Mouse (Mus musculus): ENCODE data around the gene Slc25a34. TPM values are rescaled to one million over a fixed set of nuclear protein-coding genes. Genes with fewer than 3 reads are reported as not detected.

The Slc25a34 gene
- polyA plus RNA-seq, 1 experiment from 2014 or later = 1.1 TPM

DNA sequence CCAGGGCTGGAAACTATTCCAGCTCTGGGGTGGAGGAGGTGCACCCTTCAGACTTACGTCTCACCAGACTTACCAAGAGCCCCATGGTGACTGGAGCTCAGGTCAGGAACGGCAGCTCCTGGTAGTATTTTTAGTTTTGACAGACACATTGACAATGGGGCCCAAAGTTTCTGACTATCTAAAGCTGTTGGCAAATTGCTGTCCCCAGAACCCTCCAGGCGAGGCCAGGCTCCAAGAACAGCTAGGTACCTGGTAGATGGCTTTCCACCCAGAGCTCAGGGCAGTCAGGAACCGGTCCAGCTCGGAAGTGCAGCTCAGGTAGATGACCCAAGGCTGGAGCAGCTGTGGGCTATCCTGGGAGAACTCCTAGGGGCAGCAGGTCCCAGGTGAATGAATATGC, 3.9 kb upstream of the Slc25a34 start:
- no peak overlapping the region for H3K4me2 ChIP-seq (replicated peaks; ENCODE audit: low read depth, low read length)
- DNase-seq (ENCODE audit: low spot score) (no peak), ATAC-seq (no peak)
- WGBS = 93% methylated on average over 5 of the region's 5 CpGs
- TF ChIP-seq EP300 (IDR thresholded peaks at IDR 0.05) (no peak), CTCF (IDR thresholded peaks at IDR 0.05) (no peak)
- no peak overlapping the region for H3K4me3 ChIP-seq (ENCODE audit: low read depth, low read length)
- no peak overlapping the region for H3K27ac ChIP-seq (ENCODE audit: low read length)
- no peaks in the 10 kb centered on the region for H3K4me1 ChIP-seq (ENCODE audit: insufficient read depth, low read depth, low read length)
- no peaks in the 10 kb centered on the region for H3K27me3 ChIP-seq (replicated peaks; ENCODE audit: insufficient read depth, low read length)
- no peaks in the 10 kb centered on the region for H3K9me3 ChIP-seq (ENCODE audit: low read length)
- H3K36me3 ChIP-seq (ENCODE audit: insufficient read depth, low read length) = peaks cover 45% of the 10 kb centered on the region
- H3K9ac ChIP-seq (replicated peaks; ENCODE audit: low read depth) = no peak overlapping the region

DNA sequence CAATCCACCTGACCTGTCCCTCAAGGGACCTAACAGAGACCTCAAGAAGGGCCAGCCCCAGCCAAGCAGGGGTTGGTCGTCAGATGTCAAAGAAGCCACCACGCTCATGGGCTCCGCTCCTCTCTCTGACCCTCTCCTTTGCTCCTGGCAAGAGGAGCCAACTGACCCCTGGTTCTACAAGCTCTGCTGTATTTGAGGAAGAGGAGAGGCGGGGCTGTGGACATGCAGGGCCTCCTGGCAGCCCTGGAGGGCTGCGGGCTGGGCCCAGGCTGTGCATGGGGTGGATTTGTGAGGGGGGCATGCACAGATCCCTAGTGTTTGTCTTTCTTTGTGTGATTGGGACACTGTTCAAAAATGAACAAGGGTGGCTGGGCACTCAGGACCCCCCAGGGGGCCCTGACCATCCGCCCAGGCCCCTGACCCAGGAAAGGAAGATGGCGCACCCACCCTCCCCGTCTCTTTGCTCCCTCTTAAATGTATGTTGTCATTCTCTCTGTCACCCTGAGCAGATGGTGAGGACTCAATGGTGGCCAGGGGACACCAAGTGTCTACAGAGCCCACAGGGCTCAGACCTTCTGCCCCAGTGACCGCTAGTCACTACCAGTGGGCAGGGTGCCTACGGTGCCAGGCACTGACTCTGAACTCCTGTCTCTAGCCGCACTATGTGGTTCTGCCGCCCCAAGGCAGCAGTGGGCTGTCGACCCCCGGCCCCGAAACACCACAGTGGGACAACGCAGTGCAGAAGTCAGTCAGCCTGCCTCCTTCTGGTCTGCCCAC, 2.3 kb upstream of the Slc25a34 start:
- Histone ChIP-seq H3K27ac (ENCODE audit: low read length) (no peak overlapping the region), H3K4me1 (ENCODE audit: insufficient read depth, low read depth, low read length) (no peaks in the 10 kb centered on the region), H3K4me2 (replicated peaks; ENCODE audit: low read depth, low read length) (no peak overlapping the region), H3K9me3 (ENCODE audit: low read length) (no peaks in the 10 kb centered on the region), H3K9ac (replicated peaks; ENCODE audit: low read depth) (no peak overlapping the region), H3K27me3 (replicated peaks; ENCODE audit: insufficient read depth, low read length) (no peaks in the 10 kb centered on the region), H3K4me3 (ENCODE audit: low read depth, low read length) (no peak overlapping the region), H3K36me3 (ENCODE audit: insufficient read depth, low read length) (peaks cover 30% of the 10 kb centered on the region)
- no peak for ATAC-seq
- no peak for TF ChIP-seq EP300 (IDR thresholded peaks at IDR 0.05)
- no peak for TF ChIP-seq CTCF (IDR thresholded peaks at IDR 0.05)
- WGBS = 90% methylated on average over 16 of the region's 16 CpGs
- no peak for DNase-seq (ENCODE audit: low spot score)

DNA sequence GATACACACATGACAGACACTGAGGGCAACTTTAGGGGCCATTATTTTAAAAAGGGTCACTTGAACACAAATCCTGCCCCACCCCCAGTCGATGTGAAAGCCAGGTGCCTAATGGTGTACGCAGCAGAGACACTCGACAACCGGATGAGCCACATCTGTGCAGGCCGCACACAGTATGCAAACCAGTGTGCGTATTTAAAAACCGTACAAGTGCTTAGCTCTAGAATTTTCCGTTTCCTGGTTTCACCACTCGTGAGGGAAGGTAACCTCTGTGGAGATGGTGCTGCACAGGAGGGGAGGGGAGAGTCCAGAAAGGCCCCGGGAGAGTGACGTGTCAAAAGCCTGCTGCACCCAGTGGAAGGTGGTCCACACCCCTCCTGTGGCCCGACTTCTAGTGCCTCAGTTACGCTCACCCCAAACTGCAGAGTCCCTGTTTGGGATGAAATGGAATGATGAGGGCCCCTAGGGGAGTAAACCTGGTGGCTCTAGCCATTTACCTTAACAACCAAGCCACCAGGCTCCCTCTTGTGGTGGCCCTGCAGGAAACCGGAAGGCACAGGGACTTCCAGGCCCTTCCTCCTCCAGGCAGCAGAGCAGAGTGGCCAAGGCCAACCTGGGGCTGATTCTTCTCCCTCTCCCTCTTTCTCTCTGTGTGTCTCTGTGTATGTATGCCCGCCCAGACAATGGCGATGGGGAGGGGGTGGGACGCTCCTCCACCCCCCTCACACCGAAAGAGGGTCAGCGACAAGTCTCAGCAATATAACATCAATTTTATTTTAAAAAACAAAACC, 1.6 kb upstream of the Slc25a34 start:
- DNase-seq (ENCODE audit: low spot score) (peak; percentile 53), ATAC-seq (0 out of 2 replicates have a peak, but pooled peaks have one; percentile 5)
- no peak overlapping the region for H3K27ac ChIP-seq (ENCODE audit: low read length)
- no peaks in the 10 kb centered on the region for H3K9me3 ChIP-seq (ENCODE audit: low read length)
- no peak for TF ChIP-seq EP300 (IDR thresholded peaks at IDR 0.05)
- TF ChIP-seq CTCF (IDR thresholded peaks at IDR 0.05) = peak; percentile 72
- no peak overlapping the region for H3K4me3 ChIP-seq (ENCODE audit: low read depth, low read length)
- H3K36me3 ChIP-seq (ENCODE audit: insufficient read depth, low read length) = peaks cover 22% of the 10 kb centered on the region
- 68% methylated on average over 19 of the region's 19 CpGs for WGBS
- no peaks in the 10 kb centered on the region for H3K4me1 ChIP-seq (ENCODE audit: insufficient read depth, low read depth, low read length)
- H3K27me3 ChIP-seq (replicated peaks; ENCODE audit: insufficient read depth, low read length) = no peaks in the 10 kb centered on the region
- no peak overlapping the region for H3K4me2 ChIP-seq (replicated peaks; ENCODE audit: low read depth, low read length)
- no peak overlapping the region for H3K9ac ChIP-seq (replicated peaks; ENCODE audit: low read depth)

DNA sequence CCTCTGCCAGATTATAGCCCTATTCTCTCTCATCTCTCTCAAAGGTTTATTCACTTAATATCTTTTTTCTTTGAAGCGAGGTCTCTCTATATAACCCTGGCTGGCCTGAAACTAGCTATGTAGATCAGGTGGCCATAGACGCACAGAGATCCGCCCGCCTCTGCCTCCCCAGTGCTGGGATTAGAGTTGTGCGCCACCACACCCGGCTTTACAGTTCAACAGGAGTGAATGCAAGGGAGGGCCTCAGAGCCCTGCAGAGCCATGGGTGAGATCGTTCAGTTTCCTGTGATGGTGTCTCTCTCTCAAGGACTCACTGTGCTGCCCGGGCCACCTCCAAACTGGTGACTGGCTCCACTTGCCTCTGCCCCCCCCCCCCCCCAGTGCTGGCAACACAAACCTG, 513 bp upstream of the Slc25a34 start:
- no peak for TF ChIP-seq EP300 (IDR thresholded peaks at IDR 0.05)
- TF ChIP-seq CTCF (IDR thresholded peaks at IDR 0.05) = no peak
- ATAC-seq = peak; percentile 8; the same call in 1 of the 2 replicates
- Histone ChIP-seq H3K4me3 (ENCODE audit: low read depth, low read length) (no peak overlapping the region), H3K4me1 (ENCODE audit: insufficient read depth, low read depth, low read length) (no peaks in the 10 kb centered on the region), H3K36me3 (ENCODE audit: insufficient read depth, low read length) (peaks cover 13% of the 10 kb centered on the region; the same call in 1 of the 2 replicates), H3K27ac (ENCODE audit: low read length) (peak overlapping the region; percentile 38; the same call in 1 of the 2 replicates), H3K4me2 (replicated peaks; ENCODE audit: low read depth, low read length) (no peak overlapping the region), H3K9ac (replicated peaks; ENCODE audit: low read depth) (no peak overlapping the region), H3K9me3 (ENCODE audit: low read length) (no peaks in the 10 kb centered on the region), H3K27me3 (replicated peaks; ENCODE audit: insufficient read depth, low read length) (no peaks in the 10 kb centered on the region)
- DNase-seq (ENCODE audit: low spot score) = no peak
- WGBS = 87% methylated on average over 8 of the region's 8 CpGs

DNA sequence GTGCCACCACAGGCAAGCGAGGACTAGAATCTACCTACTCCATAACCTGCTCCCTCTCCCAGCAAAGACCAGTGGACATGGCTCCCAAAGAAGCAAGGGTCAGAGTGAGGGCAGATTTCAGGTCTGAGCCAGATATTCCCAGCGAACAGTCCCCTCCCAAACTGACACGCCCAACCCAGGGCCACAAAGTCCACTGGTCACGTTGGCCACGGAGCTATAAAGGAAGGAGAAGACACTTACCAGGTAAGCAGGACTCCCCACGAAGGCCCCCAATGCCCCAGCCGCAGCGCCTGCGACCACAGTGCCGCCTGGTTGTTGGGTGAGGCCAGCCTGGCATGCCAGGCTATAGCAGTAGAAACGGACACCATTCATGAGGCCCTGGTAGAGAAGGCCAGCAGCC, 584 bp downstream of the Slc25a34 start:
- TF ChIP-seq CTCF (IDR thresholded peaks at IDR 0.05) = no peak
- TF ChIP-seq EP300 (IDR thresholded peaks at IDR 0.05) = no peak
- Histone ChIP-seq H3K27me3 (replicated peaks; ENCODE audit: insufficient read depth, low read length) (no peaks in the 10 kb centered on the region), H3K9me3 (ENCODE audit: low read length) (no peaks in the 10 kb centered on the region), H3K36me3 (ENCODE audit: insufficient read depth, low read length) (0 out of 2 replicates have a peak, but pooled peaks cover 3% of the 10 kb centered on the region), H3K27ac (ENCODE audit: low read length) (no peak overlapping the region; the same call in 1 of the 2 replicates), H3K4me2 (replicated peaks; ENCODE audit: low read depth, low read length) (no peak overlapping the region), H3K9ac (replicated peaks; ENCODE audit: low read depth) (no peak overlapping the region), H3K4me1 (ENCODE audit: insufficient read depth, low read depth, low read length) (peaks cover 2% of the 10 kb centered on the region; the same call in 1 of the 2 replicates), H3K4me3 (ENCODE audit: low read depth, low read length) (no peak overlapping the region)
- no peak for DNase-seq (ENCODE audit: low spot score)
- no peak for ATAC-seq
- 84% methylated on average over 11 of the region's 11 CpGs for WGBS

DNA sequence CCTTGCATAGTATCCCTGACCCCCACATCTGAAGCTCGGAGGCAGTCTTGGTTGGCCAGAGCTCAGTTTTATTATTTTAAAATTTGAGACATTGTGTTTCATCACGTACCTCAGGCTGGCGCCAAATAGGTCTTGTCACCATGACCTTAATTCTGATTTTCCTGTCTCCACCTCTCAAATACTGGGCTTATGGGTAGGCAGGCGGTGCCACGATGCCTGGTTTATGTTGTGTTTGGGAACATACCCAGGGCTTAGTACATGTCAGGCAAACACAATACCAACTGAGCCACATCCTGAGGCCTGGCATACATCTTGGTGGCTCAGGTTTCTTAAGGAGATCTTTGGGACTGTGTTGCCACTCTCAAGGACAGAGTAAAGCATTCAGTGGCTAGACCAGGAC, 1.0 kb downstream of the Slc25a34 start:
- H3K27me3 ChIP-seq (replicated peaks; ENCODE audit: insufficient read depth, low read length) = no peaks in the 10 kb centered on the region
- peaks cover 7% of the 10 kb centered on the region; the same call in 1 of the 2 replicates for H3K4me1 ChIP-seq (ENCODE audit: insufficient read depth, low read depth, low read length)
- TF ChIP-seq EP300 (IDR thresholded peaks at IDR 0.05) (no peak), CTCF (IDR thresholded peaks at IDR 0.05) (no peak)
- no peak overlapping the region for H3K4me3 ChIP-seq (ENCODE audit: low read depth, low read length)
- H3K36me3 ChIP-seq (ENCODE audit: insufficient read depth, low read length) = no peaks in the 10 kb centered on the region
- no peak overlapping the region for H3K4me2 ChIP-seq (replicated peaks; ENCODE audit: low read depth, low read length)
- H3K27ac ChIP-seq (ENCODE audit: low read length) = no peak overlapping the region
- no peak overlapping the region for H3K9ac ChIP-seq (replicated peaks; ENCODE audit: low read depth)
- H3K9me3 ChIP-seq (ENCODE audit: low read length) = no peaks in the 10 kb centered on the region
- 78% methylated on average over 5 of the region's 5 CpGs for WGBS
- ATAC-seq (no peak), DNase-seq (ENCODE audit: low spot score) (no peak)
